Mouse (Mus musculus): ENCODE data around the gene Sbno2. TPM values are rescaled to one million over a fixed set of nuclear protein-coding genes. Genes with fewer than 3 reads are reported as not detected.
"Not testable (repeated sequence)": the region's sequence is repeated elsewhere in the genome, so short reads cannot be mapped to it uniquely, and the experiment has no call there.

Sbno2 gene
- polyA plus RNA-seq, 1 experiment from 2014 or later: 10.3 TPM

GRCm38 (mm10) chr10:80047041-80047565, 58.3 kb downstream of the Sbno2 start, which contains the start of gene Gpx4:
TSS of gene Gpx4 (plus strand) at chr10:80047166.
- no peaks in the 10 kb centered on the region for H3K36me3 ChIP-seq (ENCODE audit: control insufficient read depth, insufficient read depth, low read length)
- ATAC-seq: no peak
- no peak within 1 kb of the TSS for H3K27ac ChIP-seq (ENCODE audit: low read depth, low read length)
- no peak within 1 kb of the TSS for H3K4me3 ChIP-seq (ENCODE audit: low read length)
- 0 out of 2 replicates have a peak within 1 kb of the TSS, but pooled peaks have one; percentile 9 for H3K9ac ChIP-seq (ENCODE audit: low read depth, low read length)
- no peak within 1 kb of the TSS for H3K4me2 ChIP-seq (ENCODE audit: low read length)
- H3K4me1 ChIP-seq (ENCODE audit: control insufficient read depth, insufficient read depth, low read depth, low read length): no peaks in the 10 kb centered on the region; the same call in 1 of the 2 replicates
- no peaks in the 10 kb centered on the region for H3K9me3 ChIP-seq (ENCODE audit: control insufficient read depth, low read length)
- no peaks in the 10 kb centered on the region for H3K27me3 ChIP-seq (replicated peaks; ENCODE audit: control insufficient read depth, insufficient read depth, low read length)
- WGBS: 37% methylated on average over 9 of the region's 9 CpGs

- H3K36me3 ChIP-seq (ENCODE audit: control insufficient read depth, insufficient read depth, low read length): no peaks in the 10 kb centered on the region
- H3K4me1 ChIP-seq (ENCODE audit: control insufficient read depth, insufficient read depth, low read depth, low read length): no peaks in the 10 kb centered on the region; the same call in 1 of the 2 replicates
- WGBS: 68% methylated on average over 5 of the region's 5 CpGs
- no peak for ATAC-seq
- no peaks in the 10 kb centered on the region for H3K9me3 ChIP-seq (ENCODE audit: control insufficient read depth, low read length)
- H3K27ac ChIP-seq (ENCODE audit: low read depth, low read length): no peak overlapping the region
- H3K4me3 ChIP-seq (ENCODE audit: low read length): no peak overlapping the region
- H3K27me3 ChIP-seq (replicated peaks; ENCODE audit: control insufficient read depth, insufficient read depth, low read length): no peaks in the 10 kb centered on the region
- no peak overlapping the region for H3K9ac ChIP-seq (ENCODE audit: low read depth, low read length)
- H3K4me2 ChIP-seq (ENCODE audit: low read length): no peak overlapping the region
Observed at GRCm38 (mm10) chr10:80045766-80046165, 59.6 kb downstream of the Sbno2 start.

- ATAC-seq; H3K36me3 ChIP-seq (ENCODE audit: control insufficient read depth, insufficient read depth, low read length); H3K4me3 ChIP-seq (ENCODE audit: low read length); H3K9me3 ChIP-seq (ENCODE audit: control insufficient read depth, low read length); H3K4me2 ChIP-seq (ENCODE audit: low read length); H3K27me3 ChIP-seq (replicated peaks; ENCODE audit: control insufficient read depth, insufficient read depth, low read length); H3K27ac ChIP-seq (ENCODE audit: low read depth, low read length); H3K9ac ChIP-seq (ENCODE audit: low read depth, low read length); H3K4me1 ChIP-seq (ENCODE audit: control insufficient read depth, insufficient read depth, low read depth, low read length): not testable (repeated sequence)
- WGBS: 89% methylated on average over 2 of the region's 4 CpGs
Observed at GRCm38 (mm10) chr10:80045364-80045763, 60.0 kb downstream of the Sbno2 start.

GRCm38 (mm10) chr10:80044087-80044486, 61.3 kb downstream of the Sbno2 start:
- peak overlapping the region; percentile 51; the same call in 1 of the 2 replicates for H3K27ac ChIP-seq (ENCODE audit: low read depth, low read length)
- no peak overlapping the region for H3K9ac ChIP-seq (ENCODE audit: low read depth, low read length)
- no peaks in the 10 kb centered on the region; the same call in 1 of the 2 replicates for H3K4me1 ChIP-seq (ENCODE audit: control insufficient read depth, insufficient read depth, low read depth, low read length)
- no peak for ATAC-seq
- H3K9me3 ChIP-seq (ENCODE audit: control insufficient read depth, low read length): no peaks in the 10 kb centered on the region
- no peak overlapping the region for H3K4me3 ChIP-seq (ENCODE audit: low read length)
- no peak overlapping the region for H3K4me2 ChIP-seq (ENCODE audit: low read length)
- no peaks in the 10 kb centered on the region for H3K27me3 ChIP-seq (replicated peaks; ENCODE audit: control insufficient read depth, insufficient read depth, low read length)
- 32% methylated on average over 4 of the region's 4 CpGs for WGBS
- H3K36me3 ChIP-seq (ENCODE audit: control insufficient read depth, insufficient read depth, low read length): no peaks in the 10 kb centered on the region

GRCm38 (mm10) chr10:80041409-80042060, 63.8 kb downstream of the Sbno2 start:
- WGBS: 90% methylated on average over 8 of the region's 8 CpGs
- H3K36me3 ChIP-seq (ENCODE audit: control insufficient read depth, insufficient read depth, low read length); H3K4me2 ChIP-seq (ENCODE audit: low read length); H3K9ac ChIP-seq (ENCODE audit: low read depth, low read length); H3K9me3 ChIP-seq (ENCODE audit: control insufficient read depth, low read length); H3K4me3 ChIP-seq (ENCODE audit: low read length); H3K27me3 ChIP-seq (replicated peaks; ENCODE audit: control insufficient read depth, insufficient read depth, low read length); H3K27ac ChIP-seq (ENCODE audit: low read depth, low read length); ATAC-seq: not testable (repeated sequence)
- H3K4me1 ChIP-seq (ENCODE audit: control insufficient read depth, insufficient read depth, low read depth, low read length): peaks cover 14% of the 10 kb centered on the region

- peak within 1 kb of the TSS; percentile 76 for H3K4me3 ChIP-seq (ENCODE audit: low read length)
- peaks cover 14% of the 10 kb centered on the region for H3K4me1 ChIP-seq (ENCODE audit: control insufficient read depth, insufficient read depth, low read depth, low read length)
- peaks cover 25% of the 10 kb centered on the region for H3K36me3 ChIP-seq (ENCODE audit: control insufficient read depth, insufficient read depth, low read length)
- H3K9ac ChIP-seq (ENCODE audit: low read depth, low read length): peak within 1 kb of the TSS; percentile 79
- peak; percentile 99 for ATAC-seq
- no peaks in the 10 kb centered on the region for H3K27me3 ChIP-seq (replicated peaks; ENCODE audit: control insufficient read depth, insufficient read depth, low read length)
- H3K9me3 ChIP-seq (ENCODE audit: control insufficient read depth, low read length): no peaks in the 10 kb centered on the region
- peak within 1 kb of the TSS; percentile 90 for H3K4me2 ChIP-seq (ENCODE audit: low read length)
- under 1% methylated on average over 40 of the region's 40 CpGs for WGBS
- H3K27ac ChIP-seq (ENCODE audit: low read depth, low read length): peak within 1 kb of the TSS; percentile 66
Observed at GRCm38 (mm10) chr10:80039559-80039979, 65.8 kb downstream of the Sbno2 start, which contains the start of gene Polr2e. TSS of gene Polr2e (minus strand) at chr10:80039795.

- ATAC-seq: no peak
Observed at GRCm38 (mm10) chr10:80036832-80037231, 68.5 kb downstream of the Sbno2 start.

GRCm38 (mm10) chr10:80035686-80036085, 69.7 kb downstream of the Sbno2 start:
- no peaks in the 10 kb centered on the region for H3K27me3 ChIP-seq (replicated peaks; ENCODE audit: control insufficient read depth, insufficient read depth, low read length)
- no peak for ATAC-seq

More at GRCm38 (mm10) chr10:80036832-80037231, 68.5 kb downstream of the Sbno2 start:
- Histone ChIP-seq H3K4me1 (ENCODE audit: control insufficient read depth, insufficient read depth, low read depth, low read length) (peaks cover 14% of the 10 kb centered on the region), H3K36me3 (ENCODE audit: control insufficient read depth, insufficient read depth, low read length) (peaks cover 25% of the 10 kb centered on the region), H3K9me3 (ENCODE audit: control insufficient read depth, low read length) (no peaks in the 10 kb centered on the region), H3K4me2 (ENCODE audit: low read length) (no peak overlapping the region), H3K4me3 (ENCODE audit: low read length) (no peak overlapping the region), H3K27ac (ENCODE audit: low read depth, low read length) (no peak overlapping the region), H3K27me3 (replicated peaks; ENCODE audit: control insufficient read depth, insufficient read depth, low read length) (no peaks in the 10 kb centered on the region), H3K9ac (ENCODE audit: low read depth, low read length) (no peak overlapping the region)
- WGBS: 94% methylated on average over 13 of the region's 13 CpGs

GRCm38 (mm10) chr10:80035148-80035547, 70.2 kb downstream of the Sbno2 start:
- ATAC-seq: no peak
- Histone ChIP-seq H3K9ac (ENCODE audit: low read depth, low read length) (no peak overlapping the region), H3K36me3 (ENCODE audit: control insufficient read depth, insufficient read depth, low read length) (peaks cover 25% of the 10 kb centered on the region), H3K9me3 (ENCODE audit: control insufficient read depth, low read length) (no peaks in the 10 kb centered on the region), H3K4me1 (ENCODE audit: control insufficient read depth, insufficient read depth, low read depth, low read length) (peaks cover 14% of the 10 kb centered on the region), H3K4me2 (ENCODE audit: low read length) (no peak overlapping the region), H3K4me3 (ENCODE audit: low read length) (no peak overlapping the region), H3K27me3 (replicated peaks; ENCODE audit: control insufficient read depth, insufficient read depth, low read length) (no peaks in the 10 kb centered on the region), H3K27ac (ENCODE audit: low read depth, low read length) (no peak overlapping the region)
- WGBS: 69% methylated on average over 8 of the region's 8 CpGs

More at GRCm38 (mm10) chr10:80035686-80036085, 69.7 kb downstream of the Sbno2 start:
- H3K4me2 ChIP-seq (ENCODE audit: low read length): no peak overlapping the region
- H3K4me3 ChIP-seq (ENCODE audit: low read length): no peak overlapping the region
- H3K4me1 ChIP-seq (ENCODE audit: control insufficient read depth, insufficient read depth, low read depth, low read length): peaks cover 14% of the 10 kb centered on the region
- H3K27ac ChIP-seq (ENCODE audit: low read depth, low read length): no peak overlapping the region
- no peak overlapping the region for H3K9ac ChIP-seq (ENCODE audit: low read depth, low read length)
- H3K36me3 ChIP-seq (ENCODE audit: control insufficient read depth, insufficient read depth, low read length): peaks cover 25% of the 10 kb centered on the region
- no peaks in the 10 kb centered on the region for H3K9me3 ChIP-seq (ENCODE audit: control insufficient read depth, low read length)
- WGBS: 95% methylated on average over 5 of the region's 5 CpGs

Data from hindbrain, embryonic 16.5 days (tissue).